Mouse (Mus musculus): ENCODE results near the gene Pld2.

- TF ChIP-seq CTCF (conservative IDR thresholded peaks at IDR 0.05; ENCODE audit: low read length) (no peak), NANOG (IDR thresholded peaks at IDR 0.05; ENCODE audit: borderline replicate concordance, low read length) (no peak), POU5F1 (IDR thresholded peaks at IDR 0.05; ENCODE audit: borderline replicate concordance, low read length) (no peak)
Measured at GRCm38 (mm10) chr11:70582196-70582595, 42.3 kb downstream of the Pld2 start.
